Mouse (Mus musculus) lung, postnatal 0 days (tissue): ENCODE measurements around the gene Ripk1.

Experiments used
- CTCF ChIP-seq: IDR thresholded peaks from 2 replicates; pipeline ENCODE4 v1.5.1; 2016; ENCODE audit warnings: antibody characterized with exemption, mild to moderate bottlenecking
- EP300 ChIP-seq: IDR thresholded peaks from 2 replicates; pipeline ENCODE4 v1.6.1; 2016; ENCODE audit warnings: antibody characterized with exemption, mild to moderate bottlenecking, control low read depth

DNA sequence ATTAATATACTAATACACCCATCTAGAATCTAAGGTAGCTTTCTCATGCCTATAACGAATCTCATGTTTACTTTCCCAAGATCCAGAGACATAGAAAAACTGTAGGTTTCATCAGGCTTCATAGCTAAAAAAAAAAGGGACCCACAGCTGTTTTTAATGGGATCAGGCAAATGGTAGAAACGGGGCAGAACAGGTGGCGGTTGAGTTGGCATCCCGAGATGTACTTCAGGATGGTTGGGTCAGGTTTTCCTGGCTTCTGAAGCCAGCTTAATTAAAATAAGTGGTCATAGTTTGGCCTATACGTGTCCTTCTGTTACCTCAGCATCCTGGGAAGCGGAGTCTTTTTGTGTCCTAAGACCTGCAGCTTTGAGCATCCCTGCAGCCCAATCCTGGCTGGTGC, 69.7 kb downstream of the Ripk1 start:
- TF ChIP-seq CTCF (no peak), EP300 (no peak)
